Mouse (Mus musculus): ENCODE results near the gene Ifi27l2b.

- TF ChIP-seq CTCF (conservative IDR thresholded peaks at IDR 0.05; ENCODE audit: insufficient read depth, insufficient read length, low read depth, low read length) (no peak), POLR2A (IDR thresholded peaks at IDR 0.05; ENCODE audit: low read depth, low read length) (no peak)
Measured at GRCm38 (mm10) chr12:103487750-103488149, 30.7 kb upstream of the Ifi27l2b start.

All from kidney, adult 2 months (tissue).